Mouse (Mus musculus) left cerebral cortex, adult 8-10 months (tissue): ENCODE results near the gene Ccdc122. TPM values are rescaled to one million over a fixed set of nuclear protein-coding genes. Genes with fewer than 3 reads are reported as not detected.
A peak's percentile ranks its signal among the peaks of the same experiment; 100 is the strongest.

Source experiments
- DNase-seq, 2 experiments: peaks; one replicate each; pipeline ENCODE4 v3.0.0; 2022; ENCODE audit warnings: low spot score in 2 of 2
- total RNA-seq, 4 experiments: library from RNA; stranded (reverse); gene quantifications; 2 replicates each; pipeline ENCODE4 v1.2.4; 2022

The Ccdc122 gene
- total RNA-seq, 4 experiments from 2014 or later = 1.4 to 2.7 (median 2.2) TPM

GRCm38 (mm10) chr14:77130612-77131011, 94.0 kb downstream of the Ccdc122 start:
- DNase-seq = no peak

- DNase-seq = no peak
These were observed 100.4 kb downstream of the Ccdc122 start for GRCm38 (mm10) chr14:77136936-77137335.

GRCm38 (mm10) chr14:77141324-77142282, 105.0 kb downstream of the Ccdc122 start:
- DNase-seq = no peak

- DNase-seq = no peak
These were observed 108.5 kb downstream of the Ccdc122 start for GRCm38 (mm10) chr14:77145103-77145502.

GRCm38 (mm10) chr14:77147635-77148034, 111.1 kb downstream of the Ccdc122 start:
- no peak for DNase-seq

GRCm38 (mm10) chr14:77150556-77150955, 114.0 kb downstream of the Ccdc122 start:
- no peak for DNase-seq

GRCm38 (mm10) chr14:77151431-77151830, 114.9 kb downstream of the Ccdc122 start:
- no peak for DNase-seq

- DNase-seq = peak; percentile 74 to 77
These were observed 119.8 kb downstream of the Ccdc122 start, which contains the start of gene Enox1 for GRCm38 (mm10) chr14:77156222-77156910. Enox1 (plus strand) TSS chr14:77156763.

- DNase-seq = no peak
These were observed 120.4 kb downstream of the Ccdc122 start for GRCm38 (mm10) chr14:77156911-77157504.

GRCm38 (mm10) chr14:77157505-77157911, 120.9 kb downstream of the Ccdc122 start:
- DNase-seq = peak; percentile 74 to 92

- no peak for DNase-seq
These were observed 122.8 kb downstream of the Ccdc122 start for GRCm38 (mm10) chr14:77159397-77159796.

Other genes starting within 250 kb of the Ccdc122 start
- 1 to 10 TPM; 3.8 to 6.9 (median 5.3) TPM for gene Lacc1, start 132 bp downstream of the Ccdc122 start, total RNA-seq
- 10 to 100 TPM; 38.1 to 46.3 (median 40.3) TPM for gene Enox1, start 120.0 kb downstream of the Ccdc122 start, total RNA-seq